Mouse (Mus musculus): ENCODE measurements at regions not wholly inside any gene's neighbourhood (a gene's known extent, or its start where the extent isn't known, plus 50 kb on each side); places are given as distances from the start of the nearest gene placed in this dataset.

DNA sequence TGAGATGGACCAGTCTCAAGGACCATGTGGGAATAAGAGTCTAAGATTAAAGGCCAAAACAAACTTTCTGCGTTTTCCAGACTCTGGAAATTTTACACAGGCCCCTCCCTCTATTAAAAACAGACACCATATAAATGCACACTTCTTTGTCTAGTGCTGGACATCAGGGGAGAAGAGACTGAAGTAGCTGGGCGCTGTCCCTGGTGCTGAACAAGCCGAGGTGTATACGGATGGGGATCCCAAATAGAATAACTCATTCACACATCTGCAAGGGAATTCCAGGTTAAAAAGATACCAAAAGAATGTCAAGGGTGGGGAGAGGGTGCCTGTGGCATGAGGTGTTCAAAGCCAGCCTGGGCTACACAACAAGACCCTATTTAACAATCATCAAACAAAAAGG is 114.9 kb downstream of the Rps15a start:
- no peaks in the 10 kb centered on the region for H3K27me3 ChIP-seq (ENCODE audit: insufficient read depth, low read length)
- no peak overlapping the region for H3K27ac ChIP-seq (ENCODE audit: low read depth, low read length)
- H3K4me2 ChIP-seq (ENCODE audit: low read depth, low read length, poor library complexity, severe bottlenecking) = no peak overlapping the region
- H3K4me1 ChIP-seq (ENCODE audit: insufficient read depth, low read length) = no peaks in the 10 kb centered on the region
- no peak overlapping the region for H3K4me3 ChIP-seq (ENCODE audit: low read depth, low read length)
- DNase-seq (ENCODE audit: low spot score) = no peak
- H3K9me3 ChIP-seq (ENCODE audit: low read length) = no peaks in the 10 kb centered on the region
- H3K9ac ChIP-seq (replicated peaks; ENCODE audit: low read length, poor library complexity, severe bottlenecking) = no peak overlapping the region
- H3K36me3 ChIP-seq (ENCODE audit: insufficient read depth, low read length) = no peaks in the 10 kb centered on the region
- ATAC-seq (ENCODE audit: low FRiP score) = no peak
- TF ChIP-seq CTCF (IDR thresholded peaks at IDR 0.05) = no peak
- WGBS = 13% methylated on average over 4 of the region's 4 CpGs

DNA sequence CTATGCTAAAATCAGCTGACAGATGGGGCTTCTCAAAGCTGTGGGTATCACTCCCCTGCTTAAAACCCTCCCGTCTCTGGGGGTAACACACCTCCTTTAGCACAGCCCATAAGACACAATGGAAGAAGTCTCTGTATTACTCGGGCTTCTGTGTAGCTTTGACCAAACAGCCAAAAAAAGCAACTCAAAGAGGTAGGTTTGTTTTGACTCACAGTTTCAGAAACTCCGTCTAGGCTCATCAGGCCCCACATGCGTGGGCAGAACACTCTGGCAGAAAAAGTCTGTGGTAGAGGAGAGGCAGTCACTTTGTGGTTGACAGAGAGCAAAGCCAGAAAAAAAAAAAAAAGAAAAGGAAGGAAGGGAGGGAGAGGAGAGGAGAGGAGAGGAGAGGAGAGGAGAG is 133.8 kb downstream of the Rps15a start:
- Histone ChIP-seq H3K27ac (ENCODE audit: low read depth, low read length) (no peak overlapping the region), H3K4me3 (ENCODE audit: low read depth, low read length) (no peak overlapping the region), H3K4me1 (ENCODE audit: insufficient read depth, low read length) (no peaks in the 10 kb centered on the region), H3K27me3 (ENCODE audit: insufficient read depth, low read length) (no peaks in the 10 kb centered on the region), H3K9me3 (ENCODE audit: low read length) (no peaks in the 10 kb centered on the region), H3K9ac (replicated peaks; ENCODE audit: low read length, poor library complexity, severe bottlenecking) (no peak overlapping the region), H3K4me2 (ENCODE audit: low read depth, low read length, poor library complexity, severe bottlenecking) (no peak overlapping the region), H3K36me3 (ENCODE audit: insufficient read depth, low read length) (no peaks in the 10 kb centered on the region)
- no peak for ATAC-seq (ENCODE audit: low FRiP score)
- DNase-seq (ENCODE audit: low spot score) = no peak
- 88% methylated on average over 4 of the region's 4 CpGs for WGBS
- TF ChIP-seq CTCF (IDR thresholded peaks at IDR 0.05) = no peak

DNA sequence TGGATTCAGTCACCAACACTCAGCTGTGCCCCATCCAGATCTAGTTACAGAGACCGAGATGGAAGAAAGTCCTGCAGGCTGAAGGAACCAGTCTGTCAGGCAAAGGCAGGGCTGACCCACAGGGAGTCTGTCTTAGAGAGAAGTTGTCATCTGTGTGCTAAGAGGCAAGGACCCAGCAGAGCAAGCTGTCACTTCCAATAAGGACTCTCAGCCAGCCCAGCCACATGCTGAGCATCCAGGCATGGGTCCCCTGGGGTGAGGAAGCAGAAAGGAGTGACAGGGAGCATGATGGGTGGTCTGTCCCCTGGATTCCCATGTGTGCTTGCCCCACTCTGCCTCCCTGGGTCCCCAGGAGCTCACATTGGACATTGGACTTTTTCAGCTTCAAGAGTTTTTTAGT is 144.8 kb downstream of the Rps15a start:
- H3K9me3 ChIP-seq (ENCODE audit: low read length) = no peaks in the 10 kb centered on the region
- H3K36me3 ChIP-seq (ENCODE audit: insufficient read depth, low read length) = no peaks in the 10 kb centered on the region
- no peak overlapping the region for H3K27ac ChIP-seq (ENCODE audit: low read depth, low read length)
- no peaks in the 10 kb centered on the region for H3K27me3 ChIP-seq (ENCODE audit: insufficient read depth, low read length)
- DNase-seq (ENCODE audit: low spot score) = no peak
- WGBS = 48% methylated on average over 1 of the region's 1 CpGs
- no peak overlapping the region for H3K4me3 ChIP-seq (ENCODE audit: low read depth, low read length)
- no peak overlapping the region for H3K9ac ChIP-seq (replicated peaks; ENCODE audit: low read length, poor library complexity, severe bottlenecking)
- no peak for ATAC-seq (ENCODE audit: low FRiP score)
- TF ChIP-seq CTCF (IDR thresholded peaks at IDR 0.05) = no peak
- no peak overlapping the region for H3K4me2 ChIP-seq (ENCODE audit: low read depth, low read length, poor library complexity, severe bottlenecking)
- no peaks in the 10 kb centered on the region for H3K4me1 ChIP-seq (ENCODE audit: insufficient read depth, low read length)

DNA sequence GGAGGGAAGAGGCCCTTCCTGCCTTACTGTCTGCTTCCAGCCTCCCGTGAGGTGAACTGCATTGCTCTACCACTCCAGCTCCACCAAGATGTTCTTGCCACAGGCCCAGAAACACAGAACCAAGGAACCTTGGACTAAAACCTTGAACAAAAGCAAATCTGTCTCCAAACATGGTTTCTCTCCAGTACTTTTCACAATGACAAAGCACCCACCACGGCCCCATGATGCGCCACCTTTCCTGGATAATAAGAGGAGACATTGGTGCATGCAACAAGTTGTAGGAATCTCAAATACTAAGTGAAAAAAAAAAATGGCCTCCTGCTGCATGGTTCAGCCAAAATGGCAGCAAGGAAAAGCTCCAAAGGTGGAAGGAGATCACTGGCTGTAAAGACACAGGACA is 172.6 kb downstream of the Rps15a start:
- H3K27me3 ChIP-seq (ENCODE audit: insufficient read depth, low read length) = no peaks in the 10 kb centered on the region
- no peak overlapping the region for H3K27ac ChIP-seq (ENCODE audit: low read depth, low read length)
- H3K9ac ChIP-seq (replicated peaks; ENCODE audit: low read length, poor library complexity, severe bottlenecking) = no peak overlapping the region
- H3K4me1 ChIP-seq (ENCODE audit: insufficient read depth, low read length) = no peaks in the 10 kb centered on the region
- DNase-seq (ENCODE audit: low spot score) (no peak), ATAC-seq (ENCODE audit: low FRiP score) (no peak)
- H3K9me3 ChIP-seq (ENCODE audit: low read length) = no peaks in the 10 kb centered on the region
- no peak overlapping the region for H3K4me2 ChIP-seq (ENCODE audit: low read depth, low read length, poor library complexity, severe bottlenecking)
- TF ChIP-seq CTCF (IDR thresholded peaks at IDR 0.05) = no peak
- 98% methylated on average over 3 of the region's 3 CpGs for WGBS
- no peak overlapping the region for H3K4me3 ChIP-seq (ENCODE audit: low read depth, low read length)
- no peaks in the 10 kb centered on the region for H3K36me3 ChIP-seq (ENCODE audit: insufficient read depth, low read length)

DNA sequence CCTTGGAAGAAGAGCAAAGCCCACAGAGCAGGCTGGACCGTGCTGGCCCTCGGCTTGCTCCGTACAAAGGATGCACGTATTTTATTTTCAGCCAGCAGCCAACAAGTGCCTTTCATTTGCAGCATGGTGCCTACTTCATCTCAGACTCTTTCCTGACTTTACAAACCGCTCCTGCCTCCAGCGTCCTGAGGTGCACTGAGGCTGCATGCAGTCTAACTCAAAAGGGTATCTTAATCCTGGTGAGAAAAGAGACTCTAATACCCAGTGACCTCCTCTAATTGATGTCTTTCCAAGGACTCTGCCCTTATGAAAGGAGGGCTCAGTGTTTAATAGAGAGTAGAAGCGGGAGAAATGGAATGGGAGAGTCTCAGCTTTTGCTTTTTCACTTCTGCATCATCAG is 176.4 kb downstream of the Rps15a start:
- H3K9ac ChIP-seq (replicated peaks; ENCODE audit: low read length, poor library complexity, severe bottlenecking) = no peak overlapping the region
- no peaks in the 10 kb centered on the region for H3K4me1 ChIP-seq (ENCODE audit: insufficient read depth, low read length)
- ATAC-seq (ENCODE audit: low FRiP score) = no peak

DNA sequence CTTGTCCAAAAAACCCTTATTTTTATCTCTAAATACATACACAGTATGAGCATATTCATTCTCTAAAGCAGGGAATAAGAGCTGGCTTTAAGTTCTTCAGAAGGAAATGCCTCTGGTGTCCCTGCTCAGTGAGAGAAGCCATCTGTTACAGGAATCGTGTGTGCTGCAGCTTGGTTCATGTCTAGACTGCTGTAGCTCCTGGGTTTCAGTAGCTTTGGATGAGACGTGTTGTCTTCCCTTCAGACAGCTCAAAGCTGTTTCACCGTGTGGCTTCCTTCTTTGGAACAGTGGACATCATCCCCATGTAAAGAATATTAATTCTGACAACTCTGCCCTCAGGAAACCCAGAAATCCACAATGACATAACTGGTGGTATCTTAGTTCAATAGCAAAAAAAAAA is 181.1 kb downstream of the Rps15a start:
- no peaks in the 10 kb centered on the region for H3K27me3 ChIP-seq (ENCODE audit: insufficient read depth, low read length)
- no peak overlapping the region for H3K4me3 ChIP-seq (ENCODE audit: low read depth, low read length)
- DNase-seq (ENCODE audit: low spot score) (peak; percentile 14), ATAC-seq (ENCODE audit: low FRiP score) (no peak)
- H3K27ac ChIP-seq (ENCODE audit: low read depth, low read length) = no peak overlapping the region
- 61% methylated on average over 3 of the region's 3 CpGs for WGBS
- TF ChIP-seq CTCF (IDR thresholded peaks at IDR 0.05) = no peak
- no peak overlapping the region for H3K9ac ChIP-seq (replicated peaks; ENCODE audit: low read length, poor library complexity, severe bottlenecking)
- H3K36me3 ChIP-seq (ENCODE audit: insufficient read depth, low read length) = no peaks in the 10 kb centered on the region
- no peaks in the 10 kb centered on the region for H3K4me1 ChIP-seq (ENCODE audit: insufficient read depth, low read length)
- no peak overlapping the region for H3K4me2 ChIP-seq (ENCODE audit: low read depth, low read length, poor library complexity, severe bottlenecking)
- H3K9me3 ChIP-seq (ENCODE audit: low read length) = no peaks in the 10 kb centered on the region

More for the DNA sequence above, 176.4 kb downstream of the Rps15a start:
- H3K4me3 ChIP-seq (ENCODE audit: low read depth, low read length) = no peak overlapping the region
- H3K27ac ChIP-seq (ENCODE audit: low read depth, low read length) = no peak overlapping the region
- H3K4me2 ChIP-seq (ENCODE audit: low read depth, low read length, poor library complexity, severe bottlenecking) = no peak overlapping the region
- WGBS = 23% methylated on average over 7 of the region's 7 CpGs
- H3K9me3 ChIP-seq (ENCODE audit: low read length) = no peaks in the 10 kb centered on the region
- TF ChIP-seq CTCF (IDR thresholded peaks at IDR 0.05) = no peak
- DNase-seq (ENCODE audit: low spot score) = no peak
- H3K27me3 ChIP-seq (ENCODE audit: insufficient read depth, low read length) = no peaks in the 10 kb centered on the region
- no peaks in the 10 kb centered on the region for H3K36me3 ChIP-seq (ENCODE audit: insufficient read depth, low read length)
